Mouse (Mus musculus): Measurements from ENCODE around the gene Gm11060. TPM values are rescaled to one million over a fixed set of nuclear protein-coding genes. Genes with fewer than 3 reads are reported as not detected.

Gene Gm11060
- total RNA-seq, 1 experiment, result not detected

DNA sequence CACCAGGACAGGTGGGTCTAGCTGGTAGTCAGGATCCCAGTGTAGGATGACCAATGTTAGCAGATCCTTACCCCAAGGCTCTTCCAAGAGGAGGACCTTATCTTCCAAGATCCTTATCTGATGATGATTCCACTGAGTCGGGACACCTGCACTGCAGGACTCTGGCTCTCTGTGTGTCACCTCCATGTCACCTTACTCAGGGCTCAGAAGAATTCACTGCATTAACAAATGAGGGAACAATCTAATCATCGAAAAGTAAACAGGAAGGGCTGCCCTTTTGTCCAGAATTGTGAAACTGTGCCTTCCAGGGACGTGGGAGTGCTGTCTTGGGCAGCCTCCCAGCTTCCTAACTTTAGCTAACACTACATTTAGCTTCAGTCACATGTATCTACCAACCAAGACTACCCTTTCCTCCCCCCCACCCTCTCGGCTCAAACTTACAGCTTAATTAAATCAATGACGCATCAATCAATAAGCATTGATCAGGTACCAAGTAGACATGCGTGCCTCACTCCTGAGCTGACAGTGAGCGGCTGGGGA, 33.2 kb upstream of the Gm11060 start:
- Histone ChIP-seq H3K27ac (ENCODE audit: insufficient read depth, low read depth, low read length, poor library complexity, severe bottlenecking) (no peak overlapping the region), H3K36me3 (ENCODE audit: control insufficient read depth, insufficient read depth, low read length, poor library complexity, severe bottlenecking) (no peaks in the 10 kb centered on the region)

DNA sequence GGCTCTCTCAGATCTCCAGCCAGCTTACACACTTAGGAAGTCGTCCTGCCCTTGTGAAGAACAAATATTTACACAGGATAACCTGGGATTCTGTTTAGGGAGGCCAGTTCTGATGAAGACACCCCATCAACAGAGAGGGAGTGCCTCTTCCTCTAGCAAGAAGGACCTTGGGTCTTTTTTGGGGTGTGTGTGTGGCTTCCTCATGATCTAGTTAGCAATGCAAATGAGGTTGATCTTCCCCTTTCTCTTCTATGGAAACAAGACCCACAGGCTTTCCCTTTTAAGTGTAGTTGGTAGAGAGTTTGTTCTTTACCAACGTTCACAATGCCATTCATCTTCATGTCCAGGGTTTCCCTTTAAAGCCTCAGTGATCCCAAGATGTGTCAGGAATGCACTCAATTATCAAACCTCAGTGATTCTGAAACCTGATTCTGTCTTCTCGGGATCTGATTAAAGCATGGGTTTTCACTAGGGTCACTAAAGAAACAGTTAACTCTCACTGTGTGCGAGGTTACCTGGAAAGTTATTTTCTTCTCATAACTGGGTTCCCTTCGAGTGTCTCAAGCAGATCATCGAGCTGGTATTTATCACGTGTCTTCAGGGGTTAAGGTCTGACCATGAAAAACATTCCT, 29.0 kb upstream of the Gm11060 start:
- in situ Hi-C loops (cut with MboI; ENCODE audit: low sequenced_read_pairs in 2 of 2, unreplicated experiment in 2 of 2), result no loop called here
- peaks cover 2% of the 10 kb centered on the region in 2 experiments; a peak in 1 of 4 replicates for H3K4me1 ChIP-seq (ENCODE audit: control insufficient read depth in 2 of 2, insufficient read depth in 2 of 2, low read length in 2 of 2, poor library complexity in 1 of 2)
- no peaks in the 10 kb centered on the region for H3K36me3 ChIP-seq (ENCODE audit: control insufficient read depth, insufficient read depth, low read length, poor library complexity, severe bottlenecking)
- H3K9me3 ChIP-seq (ENCODE audit: control insufficient read depth, insufficient read depth, low read depth, low read length), result no peaks in the 10 kb centered on the region
- TF ChIP-seq MAFK (IDR thresholded peaks at IDR 0.05; ENCODE audit: insufficient read depth, low read depth, low read length) (no peak), HCFC1 (IDR thresholded peaks at IDR 0.05; ENCODE audit: borderline replicate concordance, insufficient read depth, low read length) (no peak), CHD2 (IDR thresholded peaks at IDR 0.05; ENCODE audit: low read depth, low read length) (no peak), ZNF384 (IDR thresholded peaks at IDR 0.05; ENCODE audit: low read depth, low read length) (no peak), ZC3H11A (IDR thresholded peaks at IDR 0.05; ENCODE audit: borderline replicate concordance, low read depth, low read length) (no peak)
- DNase-seq (ENCODE audit: low read depth, low spot score), result no peak
- H3K27ac ChIP-seq (ENCODE audit: insufficient read depth, low read depth, low read length, poor library complexity, severe bottlenecking), result no peak overlapping the region
- no peak overlapping the region for H3K4me3 ChIP-seq (ENCODE audit: insufficient read depth in 1 of 2, low read depth in 1 of 2, low read length in 2 of 2, poor library complexity in 1 of 2, severe bottlenecking in 1 of 2)
- H3K9ac ChIP-seq (ENCODE audit: insufficient read depth, low read depth, low read length, poor library complexity, severe bottlenecking), result no peak overlapping the region

More for the DNA sequence above, 33.2 kb upstream of the Gm11060 start:
- no peak for TF ChIP-seq MAFK (IDR thresholded peaks at IDR 0.05; ENCODE audit: insufficient read depth, low read depth, low read length)
- TF ChIP-seq HCFC1 (IDR thresholded peaks at IDR 0.05; ENCODE audit: borderline replicate concordance, insufficient read depth, low read length), result no peak
- no peaks in the 10 kb centered on the region for H3K9me3 ChIP-seq (ENCODE audit: control insufficient read depth, insufficient read depth, low read depth, low read length)
- H3K4me3 ChIP-seq (ENCODE audit: insufficient read depth in 1 of 2, low read depth in 1 of 2, low read length in 2 of 2, poor library complexity in 1 of 2, severe bottlenecking in 1 of 2), result no peak overlapping the region
- no peak overlapping the region for H3K9ac ChIP-seq (ENCODE audit: insufficient read depth, low read depth, low read length, poor library complexity, severe bottlenecking)
- in situ Hi-C loops (cut with MboI; ENCODE audit: low sequenced_read_pairs in 2 of 2, unreplicated experiment in 2 of 2), result no loop called here
- DNase-seq (ENCODE audit: low read depth, low spot score), result no peak
- H3K4me1 ChIP-seq (ENCODE audit: control insufficient read depth in 2 of 2, insufficient read depth in 2 of 2, low read length in 2 of 2, poor library complexity in 1 of 2), result peaks cover 2% of the 10 kb centered on the region in 2 experiments; a peak in 1 of 4 replicates

DNA sequence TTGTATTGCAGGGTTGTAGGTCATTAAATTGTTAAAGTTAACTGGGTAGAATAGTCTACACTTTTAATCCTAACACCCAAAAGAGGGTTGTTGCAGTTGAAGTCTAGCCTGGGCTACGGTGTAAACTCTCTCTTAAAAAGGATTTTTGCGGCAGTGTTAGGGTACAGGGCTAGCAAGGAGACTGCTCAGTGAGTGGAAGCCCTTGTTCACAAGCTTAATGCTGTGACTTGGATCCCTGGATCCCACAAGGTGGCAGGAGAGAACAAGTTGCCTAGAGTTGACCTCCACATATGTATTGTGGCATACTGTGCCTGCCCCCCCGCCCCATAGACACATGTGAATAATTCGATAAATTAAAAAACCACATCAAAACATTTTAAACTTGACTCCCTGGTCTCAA, 19.3 kb upstream of the Gm11060 start:
- Histone ChIP-seq H3K9me3 (ENCODE audit: control insufficient read depth, insufficient read depth, low read depth, low read length) (no peaks in the 10 kb centered on the region), H3K9ac (ENCODE audit: insufficient read depth, low read depth, low read length, poor library complexity, severe bottlenecking) (no peak overlapping the region), H3K27ac (ENCODE audit: insufficient read depth, low read depth, low read length, poor library complexity, severe bottlenecking) (no peak overlapping the region), H3K4me1 (ENCODE audit: control insufficient read depth in 2 of 2, insufficient read depth in 2 of 2, low read length in 2 of 2, poor library complexity in 1 of 2) (no peaks in the 10 kb centered on the region), H3K4me3 (ENCODE audit: insufficient read depth in 1 of 2, low read depth in 1 of 2, low read length in 2 of 2, poor library complexity in 1 of 2, severe bottlenecking in 1 of 2) (no peak overlapping the region), H3K36me3 (ENCODE audit: control insufficient read depth, insufficient read depth, low read length, poor library complexity, severe bottlenecking) (no peaks in the 10 kb centered on the region)
- in situ Hi-C loops (cut with MboI; ENCODE audit: low sequenced_read_pairs in 2 of 2, unreplicated experiment in 2 of 2), result no loop called here
- no peak for DNase-seq (ENCODE audit: low read depth, low spot score)
- TF ChIP-seq ZNF384 (IDR thresholded peaks at IDR 0.05; ENCODE audit: low read depth, low read length) (no peak), HCFC1 (IDR thresholded peaks at IDR 0.05; ENCODE audit: borderline replicate concordance, insufficient read depth, low read length) (no peak), ZC3H11A (IDR thresholded peaks at IDR 0.05; ENCODE audit: borderline replicate concordance, low read depth, low read length) (no peak), CHD2 (IDR thresholded peaks at IDR 0.05; ENCODE audit: low read depth, low read length) (no peak), MAFK (IDR thresholded peaks at IDR 0.05; ENCODE audit: insufficient read depth, low read depth, low read length) (no peak)

DNA sequence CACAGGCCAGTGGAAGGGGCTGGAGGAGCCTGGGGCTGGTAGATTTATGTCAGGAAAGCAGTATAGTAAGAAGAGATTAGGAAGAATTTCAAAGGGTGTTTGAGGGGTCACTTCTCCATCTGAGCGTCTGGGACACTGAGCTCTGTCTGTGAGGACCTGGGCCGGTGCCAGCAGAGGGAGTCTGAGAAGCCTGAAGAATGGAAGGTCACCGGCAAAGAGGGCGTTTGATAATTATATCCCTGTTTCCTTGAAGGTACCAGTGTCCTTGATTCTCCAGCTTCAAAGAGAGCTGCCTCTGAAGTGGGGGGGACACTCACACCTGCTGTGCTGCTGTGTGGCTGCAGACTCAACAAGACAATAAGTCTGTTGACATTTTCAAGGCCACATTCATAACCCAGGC, 17.6 kb upstream of the Gm11060 start:
- H3K36me3 ChIP-seq (ENCODE audit: control insufficient read depth, insufficient read depth, low read length, poor library complexity, severe bottlenecking), result no peaks in the 10 kb centered on the region
- TF ChIP-seq ZNF384 (IDR thresholded peaks at IDR 0.05; ENCODE audit: low read depth, low read length), result no peak
- in situ Hi-C loops (cut with MboI; ENCODE audit: low sequenced_read_pairs in 2 of 2, unreplicated experiment in 2 of 2), result no loop called here
- no peak for DNase-seq (ENCODE audit: low read depth, low spot score)
- H3K4me1 ChIP-seq (ENCODE audit: control insufficient read depth in 2 of 2, insufficient read depth in 2 of 2, low read length in 2 of 2, poor library complexity in 1 of 2), result no peaks in the 10 kb centered on the region
- no peak overlapping the region for H3K27ac ChIP-seq (ENCODE audit: insufficient read depth, low read depth, low read length, poor library complexity, severe bottlenecking)
- no peak overlapping the region for H3K9ac ChIP-seq (ENCODE audit: insufficient read depth, low read depth, low read length, poor library complexity, severe bottlenecking)
- no peaks in the 10 kb centered on the region for H3K9me3 ChIP-seq (ENCODE audit: control insufficient read depth, insufficient read depth, low read depth, low read length)
- no peak overlapping the region for H3K4me3 ChIP-seq (ENCODE audit: insufficient read depth in 1 of 2, low read depth in 1 of 2, low read length in 2 of 2, poor library complexity in 1 of 2, severe bottlenecking in 1 of 2)

DNA sequence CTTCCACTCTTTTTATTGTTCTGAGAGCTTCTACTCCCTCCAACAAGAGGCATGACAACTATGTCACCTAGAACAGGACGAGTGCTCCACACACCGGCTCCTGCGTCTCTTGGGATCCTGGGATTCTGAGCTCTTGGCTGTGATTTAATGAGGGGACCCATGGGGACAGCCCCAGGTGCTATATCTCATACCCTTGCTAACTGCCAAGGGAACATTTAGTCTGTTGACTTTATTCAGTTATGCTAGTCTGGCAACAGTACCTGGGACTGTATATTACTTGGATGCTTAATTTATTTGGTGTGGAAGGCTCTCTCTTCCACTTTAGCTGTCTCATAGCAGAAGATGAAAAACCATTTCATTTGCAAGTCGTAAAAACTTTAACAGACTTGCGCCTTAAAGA, 16.0 kb upstream of the Gm11060 start:
- no peak for TF ChIP-seq HCFC1 (IDR thresholded peaks at IDR 0.05; ENCODE audit: borderline replicate concordance, insufficient read depth, low read length)
- TF ChIP-seq ZNF384 (IDR thresholded peaks at IDR 0.05; ENCODE audit: low read depth, low read length), result no peak
- no peak for TF ChIP-seq ZC3H11A (IDR thresholded peaks at IDR 0.05; ENCODE audit: borderline replicate concordance, low read depth, low read length)
- TF ChIP-seq CHD2 (IDR thresholded peaks at IDR 0.05; ENCODE audit: low read depth, low read length), result no peak
- no peak for TF ChIP-seq MAFK (IDR thresholded peaks at IDR 0.05; ENCODE audit: insufficient read depth, low read depth, low read length)
- in situ Hi-C loops (cut with MboI; ENCODE audit: low sequenced_read_pairs in 2 of 2, unreplicated experiment in 2 of 2), result no loop called here
- Histone ChIP-seq H3K27ac (ENCODE audit: insufficient read depth, low read depth, low read length, poor library complexity, severe bottlenecking) (no peak overlapping the region), H3K36me3 (ENCODE audit: control insufficient read depth, insufficient read depth, low read length, poor library complexity, severe bottlenecking) (no peaks in the 10 kb centered on the region), H3K9ac (ENCODE audit: insufficient read depth, low read depth, low read length, poor library complexity, severe bottlenecking) (no peak overlapping the region), H3K4me1 (ENCODE audit: control insufficient read depth in 2 of 2, insufficient read depth in 2 of 2, low read length in 2 of 2, poor library complexity in 1 of 2) (no peaks in the 10 kb centered on the region), H3K9me3 (ENCODE audit: control insufficient read depth, insufficient read depth, low read depth, low read length) (no peaks in the 10 kb centered on the region), H3K4me3 (ENCODE audit: insufficient read depth in 1 of 2, low read depth in 1 of 2, low read length in 2 of 2, poor library complexity in 1 of 2, severe bottlenecking in 1 of 2) (no peak overlapping the region)
- no peak for DNase-seq (ENCODE audit: low read depth, low spot score)

Data from ES-E14 (cell line).